Mouse (Mus musculus) spleen, postnatal 14 days (tissue): ENCODE results near the gene Traf2.
"Not testable (repeated sequence)": the region's sequence is repeated elsewhere in the genome, so short reads cannot be mapped to it uniquely, and the experiment has no call there.

Experiments used
- DNase-seq, 2 experiments: peaks; one replicate each; pipeline ENCODE4 v3.0.0; 2021 to 2022; ENCODE audit warnings: low spot score in 2 of 2

Traf2 gene

GRCm38 (mm10) chr2:25575432-25576027, 28.8 kb upstream of the Traf2 start:
- DNase-seq, result no peak

GRCm38 (mm10) chr2:25574579-25575431, 28.1 kb upstream of the Traf2 start, which contains the start of the genes Mamdc4 and Phpt1:
TSS of gene Mamdc4 (minus strand) at chr2:25574845.
TSS of gene Phpt1 (minus strand) at chr2:25575224.
- DNase-seq, result peak; percentile 86 to 90

- no peak for DNase-seq
These were observed 27.4 kb upstream of the Traf2 start for GRCm38 (mm10) chr2:25574136-25574535.

- DNase-seq, result no peak
These were observed 26.3 kb upstream of the Traf2 start for GRCm38 (mm10) chr2:25573068-25573467.

GRCm38 (mm10) chr2:25571221-25571620, 24.5 kb upstream of the Traf2 start:
- no peak for DNase-seq

GRCm38 (mm10) chr2:25569323-25569722, 22.6 kb upstream of the Traf2 start:
- no peak for DNase-seq

- DNase-seq, result no peak
These were observed 21.8 kb upstream of the Traf2 start for GRCm38 (mm10) chr2:25568473-25569019.

GRCm38 (mm10) chr2:25566558-25566957, 19.8 kb upstream of the Traf2 start:
- no peak for DNase-seq

- DNase-seq, result no peak
These were observed 19.0 kb upstream of the Traf2 start for GRCm38 (mm10) chr2:25565741-25566140.

- DNase-seq, result no peak
These were observed 15.2 kb upstream of the Traf2 start for GRCm38 (mm10) chr2:25561946-25562345.

- DNase-seq, result no peak
These were observed 13.8 kb upstream of the Traf2 start for GRCm38 (mm10) chr2:25560551-25560950.

GRCm38 (mm10) chr2:25558774-25559173, 12.0 kb upstream of the Traf2 start:
- DNase-seq, result no peak

- DNase-seq, result no peak
These were observed 11.2 kb upstream of the Traf2 start for GRCm38 (mm10) chr2:25557964-25558360.

GRCm38 (mm10) chr2:25557221-25557963, 10.7 kb upstream of the Traf2 start, which contains the start of gene Edf1:
TSS of gene Edf1 (plus strand) at chr2:25557847.
- DNase-seq, result peak; percentile 86 to 93

GRCm38 (mm10) chr2:25556296-25556695, 9.6 kb upstream of the Traf2 start:
- DNase-seq, result no peak

GRCm38 (mm10) chr2:25555479-25555878, 8.7 kb upstream of the Traf2 start:
- not testable (repeated sequence) for DNase-seq

GRCm38 (mm10) chr2:25553171-25553786, 6.5 kb upstream of the Traf2 start:
- DNase-seq, result not testable (repeated sequence)

GRCm38 (mm10) chr2:25551186-25551585, 4.4 kb upstream of the Traf2 start:
- DNase-seq, result peak in 1 of 2 experiments; percentile 35

GRCm38 (mm10) chr2:25549021-25549991, 2.6 kb upstream of the Traf2 start:
- DNase-seq, result no peak
